Mouse (Mus musculus) heart, adult 2 months (tissue): ENCODE measurements around the gene Pam.

ENCODE experiments used
- CTCF ChIP-seq: fragments of 200-600 bp; IDR thresholded peaks from 2 replicates; pipeline ENCODE4 v1.8.1; 2022; ENCODE audit warnings: antibody characterized with exemption, mild to moderate bottlenecking, moderate library complexity
- EP300 ChIP-seq: fragments of 200-500 bp; IDR thresholded peaks from 2 replicates; pipeline ENCODE4 v1.6.1; 2011; ENCODE audit warnings: low read depth, low read length, control low read depth; ENCODE audit not compliant: insufficient read depth
- POLR2A ChIP-seq: fragments of 200-500 bp; IDR thresholded peaks from 2 replicates; pipeline ENCODE4 v1.6.1; 2011; ENCODE audit warnings: mild to moderate bottlenecking, low read depth, low read length, control low read depth; ENCODE audit not compliant: insufficient read depth

- no peak for TF ChIP-seq POLR2A
- TF ChIP-seq CTCF = no peak
- no peak for TF ChIP-seq EP300
Measured at GRCm38 (mm10) chr1:98049756-98050155, 45.7 kb downstream of the Pam start.
